Mouse (Mus musculus): ENCODE measurements around the gene Gm11084.
"Not testable (repeated sequence)": the region's sequence is repeated elsewhere in the genome, so short reads cannot be mapped to it uniquely, and the experiment has no call there.

The Gm11084 gene

DNA sequence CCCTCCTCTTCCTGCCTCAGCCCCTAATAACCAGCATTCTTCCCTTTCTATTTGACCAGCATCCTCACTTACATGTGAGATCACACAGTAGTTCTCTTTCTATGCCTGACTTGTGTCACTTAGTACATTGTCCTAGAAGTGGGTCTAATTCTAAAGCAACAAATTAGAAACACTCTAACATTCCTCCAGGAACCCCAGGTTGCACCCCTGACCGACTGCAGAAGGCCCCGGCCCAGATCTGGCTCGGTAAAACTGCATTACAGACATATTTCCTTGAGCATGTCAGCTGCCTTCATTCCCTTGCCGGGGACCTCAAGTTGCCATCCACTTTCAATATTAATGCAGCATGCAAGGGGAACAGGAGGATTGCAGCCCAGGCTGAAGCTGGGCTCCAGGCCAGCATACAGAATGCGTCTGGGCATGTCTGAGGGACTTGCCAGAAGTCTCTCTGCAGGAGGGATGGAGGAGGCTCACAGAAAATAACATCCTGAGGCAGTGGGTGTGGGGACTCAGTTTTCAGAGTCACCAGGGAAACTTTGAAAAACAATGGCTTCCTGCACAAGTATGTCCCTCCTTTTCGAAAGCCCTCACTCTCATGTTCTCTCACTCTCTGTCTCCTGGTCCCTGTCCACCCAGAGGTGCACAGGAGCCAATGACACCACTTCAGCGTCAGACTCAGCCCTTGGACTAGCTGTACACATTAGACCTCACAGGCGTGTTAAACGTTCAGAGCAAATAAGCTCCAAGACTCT lies 9.0 kb upstream of the Gm11084 start:
- DNase-seq (ENCODE audit: extremely low read depth, low read depth), result no peak

DNA sequence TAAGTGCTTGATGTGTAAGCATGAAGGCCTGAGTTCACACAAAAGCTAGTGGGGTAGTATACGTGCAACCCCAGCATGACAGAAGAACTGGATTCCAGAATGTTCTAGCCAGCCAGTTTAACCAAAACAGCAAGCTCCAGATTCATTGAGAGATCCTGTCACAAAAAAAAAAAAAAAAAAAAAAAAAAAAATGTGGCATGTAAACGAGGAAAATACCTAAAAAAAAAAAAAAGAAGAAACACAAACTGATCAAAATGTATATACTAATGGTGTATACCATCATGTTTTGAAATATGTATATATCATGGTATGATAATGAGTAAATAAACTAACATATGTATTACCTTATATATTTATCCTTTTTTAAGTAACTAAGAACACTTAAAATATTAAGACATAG lies 7.6 kb upstream of the Gm11084 start:
- no peak for DNase-seq (ENCODE audit: extremely low read depth, low read depth)

DNA sequence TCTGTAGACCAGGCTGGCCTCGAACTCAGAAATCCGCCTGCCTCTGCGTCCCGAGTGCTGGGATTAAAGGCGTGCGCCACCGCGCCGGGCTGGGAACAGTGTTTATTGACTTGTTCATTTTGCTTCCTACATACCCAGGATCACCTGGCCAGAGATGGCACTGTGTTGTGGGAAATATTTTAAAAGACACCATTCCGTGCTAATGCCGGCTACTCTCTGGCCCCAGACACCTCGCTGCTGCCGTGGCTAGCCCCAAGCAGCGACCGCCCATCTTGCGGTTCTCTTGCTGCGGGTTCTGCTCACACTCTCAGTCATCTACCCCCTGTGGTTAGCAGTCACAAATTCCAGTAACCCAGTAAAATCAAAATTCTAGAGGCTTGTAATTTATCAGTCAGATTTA lies 6.0 kb upstream of the Gm11084 start:
- DNase-seq (ENCODE audit: extremely low read depth, low read depth), result no peak

DNA sequence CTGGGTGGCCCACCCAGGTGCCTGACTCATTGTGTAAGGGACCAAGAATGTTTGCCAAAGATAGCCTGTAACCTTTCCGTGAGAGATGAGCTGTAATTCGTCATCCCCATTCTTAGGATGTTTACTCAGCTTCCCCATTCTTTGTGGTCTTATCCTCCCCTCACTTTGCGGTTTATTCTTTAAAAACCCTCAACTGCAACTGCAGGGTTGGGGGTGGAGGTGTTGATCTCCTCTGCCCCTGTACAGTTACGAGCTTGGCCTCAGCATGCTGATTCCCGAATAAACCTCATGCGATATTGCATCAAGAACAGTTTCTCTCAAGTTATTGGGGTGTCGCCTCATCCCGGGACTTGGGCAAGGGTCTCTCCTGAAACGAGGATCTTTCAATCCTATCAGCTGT lies 2.4 kb upstream of the Gm11084 start:
- not testable (repeated sequence) for DNase-seq (ENCODE audit: extremely low read depth, low read depth)

DNA sequence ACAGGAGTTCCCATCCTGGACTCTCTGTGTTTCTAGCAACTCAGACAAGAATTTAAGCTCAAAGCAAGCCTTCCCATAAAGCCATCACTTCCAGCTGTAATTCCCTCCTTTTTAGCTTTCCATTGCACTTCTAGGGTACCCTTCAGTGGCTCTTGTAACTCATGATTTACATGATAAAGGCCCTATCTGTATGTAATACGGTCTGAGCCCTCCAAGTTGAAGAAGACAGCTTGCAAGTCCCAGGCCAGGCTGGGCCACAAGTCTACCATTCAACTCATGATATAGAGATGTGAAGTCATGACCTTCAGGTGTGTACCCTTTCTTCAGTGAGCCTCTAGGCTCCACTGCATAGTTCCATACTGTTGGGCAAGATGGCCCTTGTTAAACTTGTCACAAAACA lies 1.0 kb downstream of the Gm11084 start:
- DNase-seq (ENCODE audit: extremely low read depth, low read depth), result no peak

DNA sequence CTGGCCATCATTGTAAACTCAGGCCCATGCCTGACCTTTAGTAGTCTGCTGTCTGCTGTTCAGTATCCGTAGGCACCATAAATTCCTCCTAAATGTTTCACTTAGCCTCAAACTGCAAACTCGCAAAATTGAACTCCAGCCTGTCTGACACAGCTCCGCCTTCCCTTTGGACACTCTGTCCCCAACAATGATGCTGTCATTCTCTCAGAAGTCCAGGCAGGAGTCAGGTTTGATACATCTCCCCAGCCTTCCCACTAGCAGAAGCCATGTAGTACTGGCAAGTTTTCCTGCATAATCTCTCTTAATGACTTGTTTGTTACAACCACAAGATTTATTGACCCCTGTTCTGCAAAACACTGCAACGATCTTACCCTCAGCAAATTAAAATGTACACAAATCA lies 1.7 kb downstream of the Gm11084 start:
- DNase-seq (ENCODE audit: extremely low read depth, low read depth), result no peak

DNA sequence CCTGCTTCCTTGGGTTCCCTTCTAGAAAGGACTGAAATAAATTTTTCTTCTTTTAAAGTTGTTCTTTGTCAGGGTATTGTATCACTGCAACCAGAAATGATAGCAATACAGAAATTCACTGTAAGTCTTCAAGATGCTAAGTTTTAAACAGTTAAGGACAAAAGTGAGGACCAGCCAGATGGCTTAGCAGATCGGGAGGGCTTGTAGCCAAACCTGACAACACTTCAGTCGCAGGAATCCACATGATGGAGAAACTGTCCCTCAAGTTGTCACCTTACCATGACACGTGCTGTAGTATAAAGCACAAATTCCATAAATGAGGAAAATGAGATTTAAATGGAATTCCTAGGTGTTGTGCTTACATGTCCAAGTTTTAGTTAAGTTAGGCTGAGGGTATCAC lies 3.3 kb downstream of the Gm11084 start:
- no peak for DNase-seq (ENCODE audit: extremely low read depth, low read depth)

DNA sequence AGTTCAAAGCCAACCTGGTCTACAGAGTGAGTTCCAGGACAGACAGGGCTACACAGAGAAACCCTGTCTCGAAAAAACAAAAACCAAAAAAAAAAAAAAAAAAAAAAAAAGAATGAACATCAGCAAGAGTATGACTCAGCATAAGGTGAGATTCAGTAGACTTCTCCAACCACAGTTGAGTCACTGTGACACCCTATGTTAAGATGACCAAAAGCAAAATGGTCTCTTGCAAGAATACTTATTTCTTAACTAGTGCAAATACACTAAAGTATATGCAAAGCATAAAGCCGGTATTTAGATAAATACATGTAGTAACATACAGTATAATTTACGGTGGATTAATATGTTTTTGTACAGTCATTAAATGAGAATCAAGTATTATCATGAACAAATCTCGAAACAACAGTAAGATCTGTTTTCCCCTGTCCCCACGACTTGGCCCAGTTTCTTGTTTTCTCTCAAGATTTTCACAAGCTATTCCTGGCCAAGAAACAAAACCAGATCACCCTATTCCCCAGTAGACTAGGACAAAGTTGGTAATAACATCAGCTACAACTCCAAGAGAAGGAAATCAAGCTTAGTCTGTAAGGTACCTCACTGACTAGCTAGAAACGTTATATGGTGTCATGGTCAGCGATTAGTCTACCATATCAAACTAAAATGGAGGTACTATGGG lies 4.3 kb downstream of the Gm11084 start:
- DNase-seq (ENCODE audit: extremely low read depth, low read depth), result no peak

DNA sequence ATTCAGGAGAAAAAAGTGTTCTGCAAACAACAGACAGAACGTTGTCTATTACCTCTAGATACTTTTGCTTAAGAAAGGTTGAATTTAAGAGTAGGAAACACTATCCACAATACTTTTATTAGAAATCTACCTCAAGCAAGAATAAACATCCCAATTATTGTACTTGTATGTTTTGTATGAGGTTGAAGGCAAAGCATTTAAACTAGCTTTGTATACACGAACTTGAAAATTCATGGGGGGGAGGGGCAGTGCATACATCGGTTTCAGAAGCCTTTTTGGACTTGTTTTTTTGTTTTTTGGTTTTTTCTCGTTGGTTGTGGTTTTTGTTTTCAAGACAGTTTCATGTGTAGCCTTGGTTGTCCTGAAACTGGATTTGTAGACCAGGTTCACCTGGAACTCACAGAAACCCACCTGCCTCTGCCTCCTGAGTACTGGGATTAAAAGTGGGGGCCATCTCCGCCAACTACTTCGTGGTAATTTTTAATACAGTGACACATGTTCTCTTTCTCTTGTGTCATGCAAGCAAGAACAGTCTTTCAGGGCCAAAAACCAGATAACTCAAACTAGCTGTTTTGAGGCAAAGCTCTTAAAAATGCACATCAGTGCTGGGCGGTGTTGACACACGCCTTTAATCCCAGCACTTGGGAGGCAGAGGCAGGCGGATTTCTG lies 4.9 kb downstream of the Gm11084 start:
- DNase-seq (ENCODE audit: extremely low read depth, low read depth), result no peak

DNA sequence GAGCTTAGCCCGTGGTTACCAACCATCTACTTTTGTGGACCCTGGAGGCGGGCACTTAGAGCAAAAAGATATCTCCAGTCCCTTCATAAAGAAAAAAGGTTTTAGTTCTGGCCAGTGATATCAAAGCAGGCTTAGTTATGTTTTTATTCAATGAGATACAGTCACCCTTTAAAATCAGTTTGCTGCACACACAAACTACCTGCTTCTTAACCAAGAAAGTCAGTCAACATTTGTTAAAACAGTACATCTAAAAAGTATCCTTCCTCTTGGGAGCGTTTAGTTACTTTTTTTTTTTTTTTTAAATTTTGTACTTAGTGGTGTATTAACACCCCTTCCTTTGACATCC lies 5.5 kb downstream of the Gm11084 start:
- DNase-seq (ENCODE audit: extremely low read depth, low read depth), result no peak

DNA sequence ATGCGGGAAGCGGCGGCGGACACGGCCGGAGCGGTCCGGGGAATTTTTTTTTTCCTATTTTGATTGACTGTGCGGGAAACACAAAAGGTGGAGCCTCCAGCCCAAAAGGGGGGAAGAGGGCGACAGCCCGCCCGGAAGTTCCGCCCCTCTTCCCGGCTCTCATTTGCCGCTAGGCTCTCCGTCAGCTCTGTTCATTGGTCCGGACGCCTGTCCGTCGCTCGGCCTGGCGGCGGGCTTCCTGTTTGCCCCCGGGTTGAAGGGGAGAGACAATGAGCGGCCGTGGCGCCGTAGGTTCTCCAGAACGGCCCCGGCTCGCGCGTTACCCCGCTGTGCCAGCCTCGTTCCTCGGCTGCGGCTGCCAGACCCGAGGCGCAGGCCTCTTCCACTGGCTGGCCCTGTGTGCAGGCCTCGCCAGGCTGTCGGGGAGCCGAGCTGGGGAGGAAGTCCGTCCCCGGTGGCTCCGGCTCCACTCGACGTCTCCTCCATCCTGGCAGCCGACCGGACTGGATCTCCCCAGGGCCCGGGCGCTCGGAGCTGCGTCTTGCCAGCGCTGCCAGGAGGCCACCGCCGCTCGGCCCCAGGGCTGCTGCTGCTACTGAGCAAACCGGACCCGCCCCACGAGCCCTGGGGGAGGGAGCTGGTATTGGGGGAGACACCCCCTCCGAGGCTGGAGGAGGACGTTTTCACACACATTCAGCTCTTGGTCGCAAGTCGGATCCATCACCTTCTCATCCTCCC lies 6.0 kb downstream of the Gm11084 start, which contains the start of gene Sp3:
TSS of gene Sp3 (minus strand) at position 110 of the 738 bp plus-strand sequence.
- peak; percentile 91 for DNase-seq (ENCODE audit: extremely low read depth, low read depth)

DNA sequence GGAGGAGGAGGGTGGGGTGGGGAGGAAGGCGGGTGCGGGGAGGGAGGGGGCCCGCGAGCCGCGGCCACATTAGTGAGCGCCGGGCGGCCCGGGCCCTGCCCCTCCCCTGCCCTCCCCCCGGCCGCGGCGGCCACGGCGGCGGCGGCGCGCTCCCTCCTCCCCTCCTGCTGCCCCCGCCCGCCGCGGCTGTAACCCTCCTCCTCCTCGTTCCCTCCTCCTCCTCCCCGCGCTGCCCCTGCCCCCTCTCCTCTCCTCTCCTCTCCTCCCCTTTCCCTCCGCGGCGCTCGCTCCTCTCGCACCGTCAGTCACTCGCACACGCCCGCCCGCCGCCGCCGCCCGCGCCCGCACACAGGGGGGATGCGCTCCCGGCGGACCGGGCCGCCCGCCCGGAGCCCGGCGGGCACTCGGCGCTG lies 6.9 kb downstream of the Gm11084 start:
- peak; percentile 56 for DNase-seq (ENCODE audit: extremely low read depth, low read depth)

DNA sequence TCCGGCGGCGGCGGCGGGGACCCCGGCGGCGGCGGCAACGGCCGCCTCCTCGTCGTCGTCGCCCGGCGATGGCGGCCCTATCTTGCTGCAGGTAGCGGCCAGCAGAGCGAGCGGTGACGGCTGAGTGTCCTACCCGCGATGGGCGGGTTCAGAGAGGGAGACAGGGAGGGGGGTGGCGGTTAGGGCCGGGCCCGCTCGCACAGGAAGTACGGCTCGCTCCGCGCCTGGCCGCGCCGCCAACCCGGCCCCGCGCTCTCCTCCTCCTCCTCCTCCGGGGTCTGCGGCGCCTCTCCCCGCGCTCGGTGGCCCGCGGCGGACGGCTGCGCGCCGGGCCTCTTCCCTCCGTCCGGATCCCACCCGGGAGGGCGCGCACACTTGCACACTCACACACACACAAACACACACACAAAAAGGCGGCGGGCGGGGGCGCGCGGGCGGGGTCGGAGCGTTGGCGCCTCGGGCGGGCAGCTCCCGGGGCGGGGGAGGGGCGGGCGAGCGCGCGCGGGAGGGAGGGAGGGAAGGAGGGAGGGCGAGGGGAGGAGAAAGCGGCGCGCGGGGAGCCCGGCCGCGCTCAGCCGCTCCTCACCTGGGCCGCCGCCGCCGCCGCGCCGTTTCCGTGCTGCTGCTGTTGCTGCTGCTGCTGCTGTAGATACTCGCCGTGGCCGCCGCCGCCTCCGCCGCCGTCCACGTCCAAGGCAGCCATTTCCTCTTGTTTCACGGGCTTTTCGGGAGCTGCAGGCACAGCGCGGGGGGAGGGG lies 7.4 kb downstream of the Gm11084 start:
- peak; percentile 60 for DNase-seq (ENCODE audit: extremely low read depth, low read depth)

DNA sequence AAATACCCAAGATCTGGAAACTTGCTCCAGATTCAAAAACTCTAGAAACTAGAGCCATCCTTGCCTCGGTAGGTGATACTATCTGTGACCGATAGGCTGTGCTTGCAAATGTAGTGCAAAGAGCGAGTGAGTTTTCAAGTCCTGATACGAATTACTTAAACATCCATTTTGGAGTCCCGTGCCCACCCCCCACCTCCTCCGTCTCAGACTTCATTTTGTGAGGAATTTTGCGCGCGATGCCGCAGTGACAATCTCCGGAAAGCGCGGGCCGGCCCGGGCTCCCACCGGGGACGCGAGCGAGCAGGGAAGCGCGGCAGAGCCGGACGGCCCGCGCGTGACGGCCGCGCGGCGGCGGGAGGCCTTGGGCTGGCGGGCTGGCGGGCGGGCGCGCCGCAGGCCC lies 8.0 kb downstream of the Gm11084 start:
- peak; percentile 50 for DNase-seq (ENCODE audit: extremely low read depth, low read depth)

DNA sequence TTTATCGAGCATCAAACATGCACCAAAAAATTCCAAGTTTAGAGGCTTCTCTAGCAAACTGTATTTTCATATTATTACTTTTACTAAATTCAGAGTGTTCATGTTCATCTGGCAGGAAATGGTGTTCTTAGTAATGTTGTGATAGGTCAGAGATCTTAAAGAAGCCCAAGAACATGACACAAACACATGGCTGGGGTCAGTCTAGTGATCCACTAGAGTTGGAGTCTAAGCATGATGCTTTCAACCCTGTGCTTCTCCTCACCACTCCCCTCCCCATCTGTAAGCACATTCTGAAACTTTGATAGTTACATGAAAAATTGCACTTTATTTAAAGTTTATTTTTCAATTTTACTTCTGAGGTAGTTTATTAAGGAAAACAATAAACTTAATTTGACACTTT lies 9.2 kb downstream of the Gm11084 start:
- no peak for DNase-seq (ENCODE audit: extremely low read depth, low read depth)

DNA sequence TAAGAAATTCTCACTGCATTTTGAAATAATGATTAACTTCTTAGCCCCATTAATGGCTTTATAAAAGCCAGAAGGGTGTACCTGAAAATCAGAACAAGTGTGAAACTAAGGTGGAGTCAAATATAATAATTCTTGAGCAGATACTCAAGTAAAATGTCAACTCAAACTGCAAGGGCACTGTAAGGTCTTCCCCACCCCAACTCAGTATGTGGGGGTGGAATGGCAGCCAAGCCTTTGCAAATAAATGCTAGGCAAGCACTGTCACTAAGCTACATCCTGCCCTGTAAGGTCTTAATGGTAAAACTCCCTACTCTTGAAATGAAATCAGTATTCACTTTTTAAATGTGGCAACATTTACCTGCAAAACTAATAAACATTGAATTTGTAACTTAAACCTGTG lies 10.5 kb downstream of the Gm11084 start:
- DNase-seq (ENCODE audit: extremely low read depth, low read depth), result no peak

DNA sequence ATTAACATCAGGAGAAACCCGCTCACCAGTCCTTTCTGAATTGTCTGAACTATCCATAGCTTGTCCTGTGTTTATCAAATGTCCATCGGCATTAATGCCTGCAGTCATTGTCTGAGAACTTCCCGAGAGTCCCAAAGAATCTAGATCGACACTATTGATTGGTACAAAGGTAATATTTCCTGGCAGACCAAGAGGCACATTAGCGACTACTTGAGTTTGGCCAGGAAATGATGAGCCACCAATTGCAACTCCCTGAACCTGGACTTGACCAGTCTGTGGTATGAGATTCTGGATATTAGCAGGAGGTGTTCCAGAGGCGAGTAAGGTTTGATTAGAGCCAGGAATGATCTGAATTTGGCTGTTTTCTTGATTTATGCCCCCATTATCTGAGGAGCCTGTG lies 15.7 kb downstream of the Gm11084 start:
- no peak for DNase-seq (ENCODE audit: extremely low read depth, low read depth)

DNA sequence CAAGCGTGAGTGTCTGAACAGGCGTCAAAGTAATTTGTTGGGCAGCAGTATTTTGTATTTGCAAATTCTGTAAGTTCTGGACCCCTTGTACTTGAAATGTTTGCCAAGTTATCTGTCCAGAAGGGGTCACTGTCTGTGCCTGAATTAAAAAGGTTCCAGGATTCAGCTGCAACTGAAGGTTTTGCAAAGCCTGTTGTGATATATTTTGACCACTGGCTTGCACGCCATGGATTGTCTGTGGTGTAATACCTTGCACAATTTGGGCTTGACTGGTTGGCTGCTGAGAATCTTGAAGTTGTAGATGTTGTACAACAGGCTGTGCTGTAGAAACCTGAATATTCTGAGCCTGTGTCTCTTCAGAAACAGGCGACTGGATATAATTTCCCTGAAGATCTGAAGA lies 16.2 kb downstream of the Gm11084 start:
- DNase-seq (ENCODE audit: extremely low read depth, low read depth), result no peak

DNA sequence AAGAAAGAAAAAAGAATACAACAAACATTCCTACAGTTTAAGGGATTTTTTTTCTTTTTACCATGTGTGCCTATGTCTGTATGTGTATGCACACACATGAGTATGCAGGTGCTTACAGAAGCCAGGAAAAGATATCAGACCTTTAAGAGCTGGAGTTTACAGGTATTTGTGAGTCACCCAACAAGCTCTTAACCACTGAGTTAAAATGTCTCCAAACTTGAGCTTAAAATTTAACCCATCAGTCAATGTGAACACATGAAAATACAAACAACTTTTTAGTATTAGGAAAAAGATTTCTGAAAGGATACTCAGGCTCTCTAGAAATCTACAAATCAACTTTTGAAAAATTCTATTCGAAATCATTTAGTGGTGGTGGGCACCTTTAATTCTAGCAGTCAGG lies 18.0 kb downstream of the Gm11084 start:
- no peak for DNase-seq (ENCODE audit: extremely low read depth, low read depth)

DNA sequence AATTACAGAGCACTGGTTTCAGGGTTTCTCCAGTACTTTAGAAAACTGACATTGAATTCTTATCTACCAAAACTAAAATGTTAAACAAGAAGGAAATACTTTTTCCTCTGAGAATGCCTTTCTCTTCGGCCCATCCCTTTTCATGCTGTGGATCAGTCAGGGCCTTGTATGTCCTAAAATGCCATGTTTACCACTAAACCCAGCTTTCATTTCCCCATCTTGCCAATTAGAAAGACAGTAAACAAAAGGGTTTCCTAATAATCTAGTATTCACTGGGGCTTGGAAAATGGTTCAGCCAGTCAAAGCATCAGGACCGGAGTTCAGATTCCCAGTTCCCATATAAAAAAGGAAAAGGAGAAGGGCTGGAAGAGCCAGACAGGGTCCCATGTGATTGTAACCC lies 21.1 kb downstream of the Gm11084 start:
- DNase-seq (ENCODE audit: extremely low read depth, low read depth), result no peak

DNA sequence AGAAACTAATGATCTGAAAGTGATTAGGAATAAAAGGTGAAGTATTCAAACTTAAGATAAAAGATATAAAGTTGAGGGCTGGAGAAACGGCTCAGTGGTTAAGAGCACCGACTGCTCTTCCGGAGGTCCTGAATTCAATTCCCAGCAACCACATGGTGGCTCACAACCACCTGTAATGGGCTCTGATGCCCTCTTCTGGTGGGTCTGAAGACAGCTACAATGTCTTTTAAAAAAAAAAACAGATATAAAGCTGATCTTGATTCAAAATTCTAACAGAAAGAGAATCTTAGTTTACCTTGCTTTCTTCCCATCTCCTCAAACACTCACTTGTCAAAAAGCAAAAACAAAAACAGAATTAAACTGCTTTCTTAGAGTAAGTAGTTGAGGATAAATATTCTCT lies 30.1 kb downstream of the Gm11084 start:
- no peak for DNase-seq (ENCODE audit: extremely low read depth, low read depth)
